Mouse (Mus musculus) B cell, adult 67 days (primary cell): ENCODE results near the gene Rela. TPM values are rescaled to one million over a fixed set of nuclear protein-coding genes. Genes with fewer than 3 reads are reported as not detected.

Experiments used
- total RNA-seq, 2 experiments: library from RNA; stranded (reverse); gene quantifications; 4 replicates each; pipeline ENCODE4 v1.2.4; 2023

The Rela gene
- 100 to 1,000 TPM; 132 to 136 TPM for total RNA-seq

DNA sequence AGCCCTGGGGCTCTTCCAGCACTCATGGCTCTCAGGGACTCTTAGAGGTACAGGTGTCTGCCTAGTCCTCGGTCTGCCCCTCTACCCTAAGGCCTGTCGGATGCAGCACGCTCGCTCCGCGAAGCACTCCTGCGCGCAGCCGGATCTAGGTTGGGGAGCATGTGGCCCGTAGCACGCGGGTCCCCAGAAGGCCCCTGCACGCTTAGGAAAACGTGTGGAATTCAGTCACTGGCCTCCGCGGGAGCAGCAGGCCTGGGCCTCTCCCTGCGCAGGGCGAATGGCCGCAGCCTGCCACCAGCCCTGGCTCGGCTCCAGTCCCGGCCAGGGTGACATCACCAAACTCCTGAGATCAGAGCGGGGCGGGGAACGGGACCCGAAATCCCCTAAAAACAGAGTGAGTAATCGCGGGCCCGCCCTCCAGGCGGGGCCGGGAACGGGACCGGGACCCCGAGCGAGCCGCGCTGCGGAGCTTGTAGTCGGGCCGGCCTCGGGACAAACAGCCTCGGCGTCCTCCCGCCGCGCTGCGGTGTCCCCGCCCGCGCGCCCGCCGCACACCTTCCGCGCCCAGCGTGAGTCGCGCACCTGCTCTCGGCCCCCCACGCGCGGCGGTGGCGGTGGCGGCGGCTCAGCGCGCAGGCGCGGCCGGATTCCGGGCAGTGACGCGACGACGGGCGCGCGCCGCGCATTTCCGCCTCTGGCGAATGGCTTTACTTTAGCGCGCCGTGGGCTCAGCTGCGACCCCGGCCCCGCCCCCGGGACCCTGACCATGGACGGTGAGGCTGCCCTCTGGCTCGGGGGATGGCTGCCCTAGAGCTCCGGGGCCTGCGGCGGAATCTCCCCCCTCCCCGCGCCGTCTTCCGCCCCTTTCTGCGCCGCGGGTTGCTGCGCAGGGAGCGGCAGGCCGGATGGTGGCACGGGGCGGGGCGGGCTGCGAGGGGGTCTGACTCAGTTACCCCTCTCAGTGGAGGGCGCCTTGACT, at the start of gene Rela:
Gene Rela (plus strand): TSS at position 415 of the 979 bp plus-strand sequence.

DNA sequence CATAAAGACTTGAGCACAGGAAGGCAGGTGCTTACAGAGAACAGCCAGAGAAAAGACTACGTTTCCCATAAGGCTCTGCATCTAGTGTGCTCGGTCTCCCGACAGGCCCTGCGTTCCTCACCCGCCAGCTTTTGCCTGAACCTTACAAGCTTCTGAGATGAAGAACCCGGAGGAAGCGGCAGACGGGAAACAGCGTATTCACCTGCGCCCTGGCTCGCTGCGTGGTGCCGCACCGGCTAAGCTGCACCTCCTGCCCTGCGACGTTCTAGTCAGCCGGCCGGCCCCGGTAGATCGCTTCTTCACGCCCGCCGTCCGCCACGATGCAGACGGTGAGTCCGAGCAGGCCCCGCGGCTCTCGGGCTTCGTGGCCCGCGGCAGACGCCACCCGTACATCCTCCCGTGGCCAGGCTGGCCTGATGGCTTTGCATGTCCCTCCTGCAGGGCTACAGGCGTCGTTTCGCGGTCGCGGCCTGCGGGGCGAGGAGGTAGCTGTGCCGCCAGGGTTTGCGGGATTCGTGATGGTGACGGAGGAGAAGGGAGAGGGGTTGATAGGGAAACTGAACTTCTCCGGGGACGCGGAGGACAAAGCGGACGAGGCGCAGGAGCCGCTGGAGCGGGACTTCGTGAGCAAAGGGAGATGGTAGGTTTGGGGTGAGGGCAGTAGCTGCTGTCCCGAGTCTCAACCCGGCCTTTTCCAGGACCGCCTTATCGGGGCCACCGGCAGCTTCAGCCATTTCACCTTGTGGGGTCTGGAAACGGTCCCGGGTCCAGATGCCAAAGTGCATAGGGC, 35.3 kb upstream of the Rela start, which contains the start of gene Rnaseh2c:
Gene Rnaseh2c (plus strand): TSS at position 122 of the 790 bp plus-strand sequence.

DNA sequence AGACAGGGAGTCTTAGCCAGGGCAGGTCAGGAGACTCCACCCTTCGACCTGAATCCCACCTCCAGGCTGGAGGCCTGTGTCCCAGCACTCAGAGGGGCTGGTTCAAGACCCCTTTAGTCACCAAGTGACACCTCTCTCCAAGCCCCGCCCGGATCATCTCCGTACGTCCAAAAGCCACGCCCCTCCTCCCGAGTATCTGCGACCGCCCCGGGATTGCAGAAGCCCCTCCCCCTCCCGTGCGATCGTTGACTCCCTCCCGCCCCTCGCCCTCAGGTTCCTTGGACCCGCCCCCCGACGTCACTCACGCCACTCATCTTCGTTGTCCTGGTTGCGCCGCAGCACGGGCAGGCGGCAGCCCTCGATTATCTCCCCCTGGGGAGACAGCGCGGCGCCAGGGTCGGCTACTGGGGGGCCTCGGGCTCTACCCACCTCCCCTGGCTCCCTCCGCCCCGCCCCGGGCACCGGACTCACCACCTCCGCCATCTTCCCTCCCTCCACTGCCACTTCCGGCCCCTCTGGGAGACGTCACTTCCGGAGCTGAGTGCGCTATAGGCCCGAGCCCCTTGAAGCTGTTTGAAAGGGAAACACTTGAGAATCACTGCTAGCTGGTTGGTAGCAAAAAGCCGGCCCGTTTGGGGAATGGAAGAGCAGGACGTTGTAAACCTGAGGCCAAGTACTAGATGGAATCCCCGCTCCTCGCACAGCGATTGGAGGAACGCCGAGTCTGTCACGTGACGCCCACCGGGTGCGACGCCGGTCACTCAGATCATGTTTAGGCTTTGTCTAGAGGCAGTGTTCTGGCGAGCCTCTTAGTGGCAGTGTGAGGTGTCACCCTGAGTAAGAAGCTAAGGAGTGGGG, 27.5 kb upstream of the Rela start, which contains the start of gene Kat5:
Gene Kat5 (minus strand): TSS at position 691 of the 858 bp plus-strand sequence.

DNA sequence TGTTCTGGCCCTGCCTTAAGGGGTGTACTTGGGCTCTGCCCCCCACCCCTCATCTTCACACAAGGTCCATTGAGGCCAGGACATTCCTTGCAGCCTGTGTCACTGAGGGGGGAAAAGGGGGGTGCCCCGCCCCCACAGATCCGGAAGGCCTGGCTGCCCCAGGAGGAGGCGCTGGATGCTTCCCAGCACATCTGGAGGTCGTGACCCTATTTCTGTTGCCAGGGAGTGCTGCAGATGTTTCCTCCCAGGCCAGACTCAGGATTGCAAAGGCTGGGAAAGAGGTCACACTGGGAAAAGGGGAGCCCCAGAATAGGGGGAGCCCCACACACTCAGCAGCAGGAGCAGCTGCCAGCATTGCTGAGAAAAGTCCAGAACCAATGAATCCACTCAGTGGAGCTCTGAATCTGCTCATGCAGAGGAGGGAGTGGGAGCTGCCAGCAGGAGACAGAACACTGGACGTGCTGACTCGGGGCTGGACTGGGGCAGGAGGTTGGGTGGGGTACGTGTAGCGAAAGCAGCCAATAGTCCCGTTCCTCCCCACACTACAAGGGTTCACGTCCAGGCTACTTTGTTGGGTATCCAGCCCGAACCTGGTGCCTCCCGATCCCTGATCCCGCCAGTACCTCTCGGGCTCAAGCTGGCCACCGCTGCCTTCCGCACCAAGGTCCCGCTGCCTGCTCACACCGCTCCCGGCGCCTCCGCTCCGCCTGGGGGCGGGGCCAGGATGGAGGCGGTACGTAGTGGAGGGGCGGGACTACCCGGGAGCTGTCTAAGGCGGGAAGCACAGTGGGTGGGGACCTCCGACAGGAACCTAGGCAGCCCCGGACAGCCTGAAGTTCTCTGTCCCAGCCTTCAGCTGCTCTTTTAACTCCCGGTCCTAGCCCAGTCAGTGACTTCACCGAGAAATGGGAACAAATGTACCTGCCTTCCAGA, 26.0 kb downstream of the Rela start, which contains the start of gene Sipa1:
Gene Sipa1 (minus strand): TSS at position 727 of the 933 bp plus-strand sequence.

DNA sequence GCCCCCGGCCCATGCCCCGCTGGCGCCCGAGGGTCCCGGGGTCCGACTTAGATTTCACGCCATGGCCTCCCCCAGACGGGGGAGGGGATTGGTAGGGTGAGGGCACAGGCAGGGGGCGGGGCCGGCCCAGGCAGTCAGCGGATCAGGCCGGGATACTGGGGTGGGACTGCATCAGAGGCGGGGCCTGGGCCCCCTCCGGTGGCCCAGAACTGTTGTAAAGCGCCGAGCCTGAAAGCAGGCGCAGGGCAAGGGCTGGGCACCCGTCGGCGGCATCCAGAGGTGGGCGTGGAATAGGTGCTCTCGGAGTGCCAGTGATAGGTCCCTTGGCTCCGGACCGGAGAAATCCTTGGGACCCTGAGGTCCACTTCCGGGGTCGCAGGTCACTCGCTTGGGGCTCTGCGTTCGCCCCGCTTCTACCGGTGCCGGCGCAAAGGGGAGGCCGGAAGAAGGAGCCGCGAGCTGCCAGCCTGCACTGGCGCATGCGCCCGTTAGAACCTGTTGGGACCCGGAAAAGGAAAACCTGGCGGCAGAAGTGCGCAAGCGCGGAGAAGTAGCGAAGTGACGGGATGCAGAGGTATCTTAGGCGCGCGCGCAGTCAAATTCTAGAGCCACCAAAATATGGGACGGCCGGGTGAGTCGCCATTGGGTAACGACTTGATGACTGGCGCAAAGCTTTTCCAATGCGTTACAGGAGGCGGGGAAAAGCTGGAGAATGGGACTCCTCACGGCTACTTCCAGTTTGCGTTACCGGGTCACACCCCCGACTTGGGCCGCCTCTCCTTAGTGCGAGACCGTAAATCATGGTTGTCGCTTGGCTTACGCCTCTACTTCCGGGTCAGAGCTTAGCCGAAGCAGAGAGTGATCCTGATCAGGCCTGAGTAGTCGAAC, 51.2 kb downstream of the Rela start, which contains the start of the genes Map3k11 and Pcnx3:
Gene Map3k11 (plus strand): TSS at position 543 of the 888 bp plus-strand sequence.
Gene Pcnx3 (minus strand): TSS at position 709 of the 888 bp plus-strand sequence.

Other genes with a start within 250 kb of the Rela start
- gene Sart1, start 248.8 kb upstream of the Rela start, total RNA-seq = 100 to 1,000 TPM; 177 to 198 TPM
- gene Tsga10ip, start 235.0 kb upstream of the Rela start, total RNA-seq = not detected
- 100 to 1,000 TPM; 174 to 177 TPM for gene Drap1, start 212.5 kb upstream of the Rela start, total RNA-seq
- 10 to 100 TPM; 59.5 to 60.9 TPM for gene AI837181, start 212.3 kb upstream of the Rela start, total RNA-seq
- gene Fosl1, start 189.9 kb upstream of the Rela start, total RNA-seq = 1 to 10 TPM in 1 of 2 experiments, not detected in 1; 1.3 TPM
- 1 to 10 TPM; 3.1 to 3.6 TPM for gene Ccdc85b, start 179.6 kb upstream of the Rela start, total RNA-seq
- 100 to 1,000 TPM; 115 to 174 TPM for gene Fibp, start 176.9 kb upstream of the Rela start, total RNA-seq
- gene Ctsw, start 169.0 kb upstream of the Rela start, total RNA-seq = 1 to 10 TPM; 2.0 to 3.3 TPM
- 1 to 10 TPM in 1 of 2 experiments, not detected in 1; 1.5 TPM for gene Efemp2, start 163.5 kb upstream of the Rela start, total RNA-seq
- gene Mus81, start 149.1 kb upstream of the Rela start, total RNA-seq = 10 to 100 TPM; 39.6 to 51.8 TPM
- gene Cfl1, start 147.0 kb upstream of the Rela start, total RNA-seq = 1,000 to 10,000 TPM; 1,245 to 1,301 TPM
- gene 1700020D05Rik, start 133.7 kb upstream of the Rela start, total RNA-seq = 1 to 10 TPM; 3.5 to 4.9 TPM
- gene Snx32, start 126.9 kb upstream of the Rela start, total RNA-seq = 10 to 100 TPM; 10.4 to 14.2 TPM
- not detected for gene Ovol1, start 76.8 kb upstream of the Rela start, total RNA-seq
- 10 to 100 TPM; 21.5 to 25.2 TPM for gene Ap5b1, start 69.5 kb upstream of the Rela start, total RNA-seq
- gene Rnaseh2c, start 35.6 kb upstream of the Rela start, total RNA-seq = 100 to 1,000 TPM in 1 of 2 experiments, 10 to 100 TPM in 1; 92.4 to 109 TPM
- 100 to 1,000 TPM; 107 to 122 TPM for gene Kat5, start 27.2 kb upstream of the Rela start, total RNA-seq
- 100 to 1,000 TPM; 661 to 707 TPM for gene Sipa1, start 26.2 kb downstream of the Rela start, total RNA-seq
- gene Map3k11, start 51.3 kb downstream of the Rela start, total RNA-seq = 10 to 100 TPM; 62.0 to 64.7 TPM
- gene Pcnx3, start 51.4 kb downstream of the Rela start, total RNA-seq = 100 to 1,000 TPM; 203 to 215 TPM
- gene Kcnk7, start 66.9 kb downstream of the Rela start, total RNA-seq = not detected
- 10 to 100 TPM; 57.1 to 58.7 TPM for gene Ehbp1l1, start 88.8 kb downstream of the Rela start, total RNA-seq
- gene Fam89b, start 92.2 kb downstream of the Rela start, total RNA-seq = 10 to 100 TPM; 23.5 to 24.9 TPM
- not detected for gene Ltbp3, start 103.4 kb downstream of the Rela start, total RNA-seq
- 10 to 100 TPM; 84.0 to 96.8 TPM for gene Scyl1, start 133.9 kb downstream of the Rela start, total RNA-seq
- gene Frmd8, start 237.8 kb downstream of the Rela start, total RNA-seq = 10 to 100 TPM; 39.6 to 41.7 TPM
- 10 to 100 TPM; 21.2 to 26.6 TPM for gene Slc25a45, start 240.3 kb downstream of the Rela start, total RNA-seq